Mouse (Mus musculus): ENCODE data around the gene Baiap2l2.

DNA sequence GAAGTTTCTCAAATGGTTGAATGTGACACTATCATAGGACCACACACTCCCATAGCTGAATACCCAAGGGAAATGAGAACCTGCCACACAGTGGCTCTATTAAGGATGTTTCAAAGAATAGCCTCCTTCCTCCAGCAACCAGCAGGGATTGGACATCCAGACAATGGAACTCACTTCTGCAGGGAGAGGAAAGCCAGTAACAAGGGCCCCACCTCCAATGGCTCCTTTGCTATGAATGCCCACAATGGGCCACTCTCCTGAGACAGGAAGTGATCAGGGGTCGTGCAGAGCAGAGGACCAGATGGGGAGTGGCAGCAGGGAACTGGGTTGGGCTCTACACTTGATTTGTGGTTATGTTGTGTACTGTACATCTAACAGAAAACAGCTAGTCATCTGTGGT, 16.8 kb downstream of the Baiap2l2 start:
- TF ChIP-seq CTCF (IDR thresholded peaks at IDR 0.05; ENCODE audit: insufficient read depth, low read length) (no peak), POLR2A (IDR thresholded peaks at IDR 0.05; ENCODE audit: borderline replicate concordance, extremely low read depth, low read depth, low read length) (no peak)
